Mouse (Mus musculus) bone marrow macrophage, adult 2 months (primary cell): ENCODE measurements around the gene Tmem238l. TPM values are rescaled to one million over a fixed set of nuclear protein-coding genes. Genes with fewer than 3 reads are reported as not detected.

Source experiments
- H3K27ac ChIP-seq: 2 replicates; pipeline ENCODE4 v1.5.1; 2012; ENCODE audit warnings: low read depth, low read length; ENCODE audit not compliant: insufficient read depth
- H3K4me1 ChIP-seq: 2 replicates; pipeline ENCODE4 v1.6.1; 2012; ENCODE audit warnings: low read length; ENCODE audit not compliant: control insufficient read depth, insufficient read depth
- H3K4me3 ChIP-seq: 2 replicates; pipeline ENCODE4 v1.5.1; 2012; ENCODE audit warnings: mild to moderate bottlenecking, low read length, moderate library complexity; ENCODE audit not compliant: insufficient read depth
- CTCF ChIP-seq: IDR thresholded peaks from 2 replicates; pipeline ENCODE4 v1.5.1; 2012; ENCODE audit warnings: low read depth, mild to moderate bottlenecking, low read length, moderate library complexity
- POLR2A ChIP-seq: IDR thresholded peaks from 2 replicates; pipeline ENCODE4 v1.6.1; 2012; ENCODE audit warnings: mild to moderate bottlenecking, low read depth, low read length, borderline replicate concordance
- polyA plus RNA-seq: library from polyadenylated mRNA; stranded (reverse); fragments of >200 nt; gene quantifications from 2 replicates; pipeline ENCODE4 v1.2.4, GENCODE M21; 2012; ENCODE audit not compliant: missing spikeins, insufficient read depth, insufficient read length

Gene Tmem238l
- polyA plus RNA-seq, 1 experiment: not detected

DNA sequence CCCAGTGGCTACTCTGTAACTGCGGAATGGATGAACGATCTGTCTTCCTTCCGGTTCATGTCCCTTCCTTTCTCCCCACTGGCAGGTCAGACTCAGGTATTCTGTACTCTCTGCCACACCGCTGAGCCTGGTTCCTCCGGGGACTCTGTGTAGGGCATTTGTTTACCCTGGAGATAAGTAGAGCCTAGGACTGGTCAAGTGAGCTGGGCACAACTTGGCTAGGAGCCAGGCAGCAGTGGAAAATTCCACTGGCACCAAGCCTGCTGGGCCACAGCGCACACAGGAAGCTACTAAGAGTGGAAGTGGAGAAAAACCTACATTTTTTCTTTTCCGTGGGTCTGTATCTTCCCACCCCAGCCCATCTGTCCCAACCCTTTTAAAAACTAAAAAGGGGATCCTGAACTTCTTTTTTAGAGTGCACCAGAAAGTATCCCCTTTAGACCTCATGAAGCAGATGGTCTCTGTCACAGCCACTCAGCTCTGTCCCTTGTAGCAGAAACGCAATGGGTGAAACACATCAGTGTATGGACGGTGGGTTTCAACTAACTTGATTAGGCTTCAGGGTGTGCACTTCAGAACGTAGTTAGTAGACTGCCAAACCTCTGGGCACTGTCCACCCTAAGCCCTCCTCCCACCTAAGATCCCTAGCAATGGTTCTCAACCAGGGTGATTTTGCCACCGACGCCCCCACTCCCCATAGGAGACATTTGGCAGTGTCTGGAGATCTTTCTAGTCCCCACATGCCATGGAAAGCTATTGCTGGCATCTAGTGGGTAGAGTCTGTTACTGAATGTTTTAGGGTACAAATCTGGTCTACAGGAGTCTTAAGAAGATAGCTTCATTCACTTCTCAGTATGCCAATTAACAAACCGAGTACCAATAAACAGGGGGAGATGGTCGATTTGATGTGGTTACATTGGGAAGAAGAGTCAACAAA lies 42.3 kb downstream of the Tmem238l start:
- Histone ChIP-seq H3K4me1 (no peaks in the 10 kb centered on the region), H3K27ac (no peak overlapping the region), H3K4me3 (no peak overlapping the region)
- TF ChIP-seq CTCF (no peak), POLR2A (no peak)

DNA sequence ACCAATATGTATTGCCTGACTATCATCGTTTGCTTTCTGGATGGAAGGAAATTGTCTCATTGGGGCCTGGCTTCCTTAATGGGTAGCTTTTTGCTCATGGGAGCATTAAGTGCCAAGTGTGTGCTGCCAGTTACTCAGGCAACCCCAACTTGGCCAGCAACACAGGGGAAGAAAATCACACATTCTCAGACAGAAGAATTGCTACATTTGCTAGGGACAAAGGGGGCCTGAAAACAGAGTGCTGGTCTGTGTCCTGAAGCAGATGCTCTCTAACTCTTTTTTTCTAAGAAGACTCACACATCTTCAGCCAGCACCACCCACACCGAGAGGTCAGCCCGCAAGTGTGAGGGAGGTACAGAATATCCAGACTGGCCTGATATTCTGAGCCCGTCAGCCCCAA lies 44.2 kb downstream of the Tmem238l start:
- no peaks in the 10 kb centered on the region for H3K4me1 ChIP-seq
- no peak overlapping the region for H3K27ac ChIP-seq
- H3K4me3 ChIP-seq: no peak overlapping the region
- TF ChIP-seq CTCF (no peak), POLR2A (no peak)

- no peak for TF ChIP-seq POLR2A
- TF ChIP-seq CTCF: no peak
- H3K27ac ChIP-seq: no peak overlapping the region
- H3K4me3 ChIP-seq: no peak overlapping the region
- H3K4me1 ChIP-seq: no peaks in the 10 kb centered on the region
Measured at GRCm38 (mm10) chr11:67001717-67002116, 45.3 kb downstream of the Tmem238l start.

- no peak overlapping the region for H3K4me3 ChIP-seq
- TF ChIP-seq CTCF (no peak), POLR2A (no peak)
- no peaks in the 10 kb centered on the region for H3K4me1 ChIP-seq
- H3K27ac ChIP-seq: no peak overlapping the region
Measured at GRCm38 (mm10) chr11:67002911-67003310, 46.5 kb downstream of the Tmem238l start.

GRCm38 (mm10) chr11:67007961-67008360 lies 51.5 kb downstream of the Tmem238l start:
- no peak overlapping the region for H3K4me3 ChIP-seq
- no peak overlapping the region for H3K27ac ChIP-seq
- no peak for TF ChIP-seq CTCF
- TF ChIP-seq POLR2A: no peak
- H3K4me1 ChIP-seq: no peaks in the 10 kb centered on the region

- TF ChIP-seq POLR2A (no peak), CTCF (no peak)
- Histone ChIP-seq H3K4me1 (no peaks in the 10 kb centered on the region), H3K27ac (no peak overlapping the region), H3K4me3 (no peak overlapping the region)
Measured at GRCm38 (mm10) chr11:67008528-67008927, 52.1 kb downstream of the Tmem238l start.

- H3K4me1 ChIP-seq: no peaks in the 10 kb centered on the region
- no peak overlapping the region for H3K27ac ChIP-seq
- TF ChIP-seq POLR2A (no peak), CTCF (no peak)
- H3K4me3 ChIP-seq: no peak overlapping the region
Measured at GRCm38 (mm10) chr11:67010430-67010829, 54.0 kb downstream of the Tmem238l start.

GRCm38 (mm10) chr11:67011635-67012034 lies 55.2 kb downstream of the Tmem238l start:
- Histone ChIP-seq H3K4me1 (no peaks in the 10 kb centered on the region), H3K27ac (no peak overlapping the region), H3K4me3 (no peak overlapping the region)
- TF ChIP-seq POLR2A: no peak
- TF ChIP-seq CTCF: no peak

Other genes with a start within 250 kb of the Tmem238l start
- not detected in 2 replicates for gene Pirt, start 44.7 kb upstream of the Tmem238l start, polyA plus RNA-seq
- 6.7 and 8.1 TPM in 2 replicates for gene Tmem220, start 68.5 kb downstream of the Tmem238l start, polyA plus RNA-seq
- 29.4 and 30.6 TPM in 2 replicates for gene Adprm, start 96.0 kb downstream of the Tmem238l start, polyA plus RNA-seq
- 8.7 and 8.8 TPM in 2 replicates for gene Sco1, start 96.0 kb downstream of the Tmem238l start, polyA plus RNA-seq
- gene Myh3, start 121.7 kb downstream of the Tmem238l start, polyA plus RNA-seq: not detected in 2 replicates
- gene Myh2, start 214.4 kb downstream of the Tmem238l start, polyA plus RNA-seq: not detected in 2 replicates
- gene Myh1, start 243.4 kb downstream of the Tmem238l start, polyA plus RNA-seq: 0.25 and 0.29 TPM in 2 replicates